Mouse (Mus musculus) midbrain, embryonic 11.5 days (tissue): ENCODE data around the gene Catsperz. TPM values are rescaled to one million over a fixed set of nuclear protein-coding genes. Genes with fewer than 3 reads are reported as not detected.

Experiments used
- ATAC-seq: fragments of 200-750 bp; cut with Nextera tagmentation; 2 replicates; pipeline ENCODE4 v1.8.0; 2017; ENCODE audit warnings: moderate TSS enrichment, moderate library complexity; ENCODE audit not compliant: low FRiP score
- DNase-seq: peaks from one replicate; pipeline ENCODE4 v3.0.0; 2015; ENCODE audit warnings: low spot score; ENCODE audit errors: missing footprints
- H3K27ac ChIP-seq: fragments of 300-500 bp; sonication (generic); 2 replicates; pipeline ENCODE4 v1.5.1; 2014; ENCODE audit warnings: low read depth, low read length
- H3K27me3 ChIP-seq: fragments of 300-500 bp; sonication (generic); 2 replicates; pipeline ENCODE4 v1.6.1; 2014; ENCODE audit warnings: mild to moderate bottlenecking, low read length, moderate library complexity, mixed read lengths; ENCODE audit not compliant: control insufficient read depth, insufficient read depth
- H3K36me3 ChIP-seq: fragments of 300-500 bp; sonication (generic); 2 replicates; pipeline ENCODE4 v1.6.1; 2014; ENCODE audit warnings: mild to moderate bottlenecking, low read length, moderate library complexity, mixed read lengths; ENCODE audit not compliant: control insufficient read depth, insufficient read depth
- H3K4me1 ChIP-seq: fragments of 300-500 bp; sonication (generic); 2 replicates; pipeline ENCODE4 v1.6.1; 2014; ENCODE audit warnings: low read length; ENCODE audit not compliant: control insufficient read depth, insufficient read depth
- H3K4me2 ChIP-seq: fragments of 300-500 bp; sonication (generic); 2 replicates; pipeline ENCODE4 v1.6.1; 2014; ENCODE audit warnings: mild to moderate bottlenecking, moderate library complexity
- H3K4me3 ChIP-seq: fragments of 300-500 bp; sonication (generic); 2 replicates; pipeline ENCODE4 v1.5.1; 2014; ENCODE audit warnings: low read depth, low read length
- H3K9ac ChIP-seq: fragments of 300-500 bp; sonication (generic); 2 replicates; pipeline ENCODE4 v1.6.1; 2014; ENCODE audit warnings: low read length
- H3K9me3 ChIP-seq: fragments of 300-500 bp; sonication (generic); 2 replicates; pipeline ENCODE4 v1.6.1; 2016; ENCODE audit warnings: low read length; ENCODE audit not compliant: control insufficient read depth
- WGBS: fragments of 180-500 bp; shearing (Covaris S2); extraction: QIAGEN DNeasy Blood & Tissue Kit; methylation state at CpG from one replicate; pipeline ENCODE4 v1.1.7; 2014; 5-methylcytosine and 5-hydroxymethylcytosine counted together
- microRNA-seq: library from miRNA; unstranded; fragments of <30 nt; microRNA quantifications from one replicate; pipeline ENCODE4, GENCODE M21; 2017
- polyA plus RNA-seq: library from polyadenylated mRNA; unstranded; fragments of >200 nt; fragmentation: Nextera tagmentation; extraction: Ambion mirVana; gene quantifications from 2 replicates; pipeline ENCODE4 v1.2.1, GENCODE M21; 2014

The Catsperz gene
- polyA plus RNA-seq, 1 experiment from 2014 or later: not detected

- DNase-seq (no peak), ATAC-seq (no peak)
- no peaks in the 10 kb centered on the region for H3K36me3 ChIP-seq
- H3K27me3 ChIP-seq: no peaks in the 10 kb centered on the region
- no peak overlapping the region for H3K27ac ChIP-seq
- H3K4me2 ChIP-seq: no peak overlapping the region
- no peaks in the 10 kb centered on the region for H3K4me1 ChIP-seq
- WGBS: 83% methylated on average over 1 of the region's 1 CpGs
- no peaks in the 10 kb centered on the region for H3K9me3 ChIP-seq
- no peak overlapping the region for H3K9ac ChIP-seq
- no peak overlapping the region for H3K4me3 ChIP-seq
Measured at GRCm38 (mm10) chr19:6874257-6874656, 50.9 kb downstream of the Catsperz start.

GRCm38 (mm10) chr19:6872701-6873100 is 52.5 kb downstream of the Catsperz start:
- H3K4me1 ChIP-seq: no peaks in the 10 kb centered on the region
- no peak overlapping the region for H3K27ac ChIP-seq
- no peak for ATAC-seq
- no peak overlapping the region for H3K9ac ChIP-seq
- no peak for DNase-seq
- H3K27me3 ChIP-seq: no peaks in the 10 kb centered on the region
- H3K4me2 ChIP-seq: no peak overlapping the region
- H3K36me3 ChIP-seq: no peaks in the 10 kb centered on the region
- H3K4me3 ChIP-seq: no peak overlapping the region
- WGBS: 92% methylated on average over 3 of the region's 3 CpGs
- H3K9me3 ChIP-seq: no peaks in the 10 kb centered on the region

Small RNA genes within 50 kb of the gene (microRNA-seq; reads per million reads assigned to microRNA genes)
- 1.7 reads per million for gene Mir6990

Other genes with a start within 250 kb of the Catsperz start
- gene Rps6ka4, start 84.7 kb downstream of the Catsperz start, polyA plus RNA-seq: 4.8 and 5.1 TPM in 2 replicates
- gene Ccdc88b, start 67.2 kb downstream of the Catsperz start, polyA plus RNA-seq: 0.26 and 0.58 TPM in 2 replicates
- gene Trmt112, start 15.7 kb downstream of the Catsperz start, polyA plus RNA-seq: 147 and 151 TPM in 2 replicates
- 123 and 127 TPM in 2 replicates for gene Prdx5, start 15.3 kb downstream of the Catsperz start, polyA plus RNA-seq
- gene Esrra, start 3.6 kb downstream of the Catsperz start, polyA plus RNA-seq: 3.4 and 3.7 TPM in 2 replicates
- gene Kcnk4, start 9.1 kb upstream of the Catsperz start, polyA plus RNA-seq: not detected in 2 replicates
- gene Bad, start 16.5 kb upstream of the Catsperz start, polyA plus RNA-seq: 53.7 and 55.9 TPM in 2 replicates
- gene Gpr137, start 17.1 kb upstream of the Catsperz start, polyA plus RNA-seq: 28.0 and 32.0 TPM in 2 replicates
- gene Ppp1r14b, start 49.6 kb upstream of the Catsperz start, polyA plus RNA-seq: 245 and 285 TPM in 2 replicates
- gene Plcb3, start 51.1 kb upstream of the Catsperz start, polyA plus RNA-seq: 13.0 and 14.2 TPM in 2 replicates
- 67.7 and 81.3 TPM in 2 replicates for gene Fkbp2, start 55.1 kb upstream of the Catsperz start, polyA plus RNA-seq
- 21.9 and 25.4 TPM in 2 replicates for gene Vegfb, start 62.3 kb upstream of the Catsperz start, polyA plus RNA-seq
- gene Dnajc4, start 67.2 kb upstream of the Catsperz start, polyA plus RNA-seq: 17.9 and 21.0 TPM in 2 replicates
- gene Nudt22, start 70.7 kb upstream of the Catsperz start, polyA plus RNA-seq: 14.4 and 19.5 TPM in 2 replicates
- gene Trpt1, start 70.8 kb upstream of the Catsperz start, polyA plus RNA-seq: 10.0 and 10.2 TPM in 2 replicates
- 6.7 and 7.3 TPM in 2 replicates for gene Fermt3, start 94.1 kb upstream of the Catsperz start, polyA plus RNA-seq
- gene Stip1, start 114.6 kb upstream of the Catsperz start, polyA plus RNA-seq: 410 and 416 TPM in 2 replicates
- gene Macrod1, start 131.4 kb upstream of the Catsperz start, polyA plus RNA-seq: 2.2 and 3.0 TPM in 2 replicates
- gene Flrt1, start 180.3 kb upstream of the Catsperz start, polyA plus RNA-seq: 7.5 and 8.2 TPM in 2 replicates